Mouse (Mus musculus): Measurements from ENCODE around the gene Actn4. TPM values are rescaled to one million over a fixed set of nuclear protein-coding genes. Genes with fewer than 3 reads are reported as not detected.

Gene Actn4
- polyA plus RNA-seq, 1 experiment from 2014 or later = 216 TPM

DNA sequence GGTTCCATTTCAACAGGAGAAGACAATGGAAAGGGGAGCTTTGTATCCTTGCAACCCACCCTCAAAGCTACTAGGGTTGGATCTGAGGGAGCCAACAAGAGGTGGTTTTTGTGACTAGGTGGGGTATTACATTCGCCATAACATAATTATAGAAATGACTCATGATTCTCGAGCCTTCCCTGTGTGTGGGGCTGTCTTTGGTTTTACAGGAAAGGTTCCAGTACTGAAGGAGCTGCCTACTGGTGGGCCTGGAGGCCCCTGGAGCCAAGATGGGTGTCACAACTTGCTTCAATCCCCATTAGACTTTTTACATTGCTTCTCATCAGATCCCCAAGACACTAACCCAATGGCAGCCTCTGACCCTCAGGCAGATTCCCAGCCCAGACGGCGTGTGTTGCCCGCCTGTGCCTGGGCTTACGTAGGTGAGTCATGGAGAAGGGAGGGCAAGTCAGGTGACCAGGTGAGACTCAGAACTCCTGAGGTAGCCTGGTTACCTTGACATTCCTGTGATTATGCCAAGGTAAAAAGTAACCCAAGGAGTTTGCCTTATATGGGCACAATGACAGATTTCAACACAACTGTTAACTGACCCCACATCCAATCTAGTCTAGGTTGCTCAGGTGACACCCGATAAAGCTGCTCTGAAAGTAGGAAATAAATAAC lies 31.0 kb downstream of the Actn4 start:
- Histone ChIP-seq H3K4me2 (replicated peaks; ENCODE audit: low read depth) (0 out of 2 replicates have a peak overlapping the region, but pooled peaks have one; percentile 8), H3K9me3 (ENCODE audit: control insufficient read depth, low read length) (no peaks in the 10 kb centered on the region), H3K4me3 (ENCODE audit: low read depth, low read length) (no peak overlapping the region), H3K36me3 (ENCODE audit: control insufficient read depth, insufficient read depth, low read length) (peaks cover 2% of the 10 kb centered on the region; the same call in 1 of the 2 replicates), H3K4me1 (replicated peaks; ENCODE audit: control insufficient read depth, insufficient read depth) (peaks cover 20% of the 10 kb centered on the region), H3K27me3 (ENCODE audit: control insufficient read depth, insufficient read depth, low read length) (no peaks in the 10 kb centered on the region), H3K27ac (replicated peaks) (peak overlapping the region; percentile 89), H3K9ac (ENCODE audit: low read length) (0 out of 2 replicates have a peak overlapping the region, but pooled peaks have one; percentile 13)
- DNase-seq (ENCODE audit: low spot score) (peak; percentile 77), ATAC-seq (ENCODE audit: low FRiP score, low TSS enrichment) (peak; percentile 89)
- 33% methylated on average over 7 of the region's 7 CpGs for WGBS
- TF ChIP-seq CTCF (IDR thresholded peaks at IDR 0.05; ENCODE audit: low read depth) = no peak
- no peak for TF ChIP-seq EP300 (optimal IDR thresholded peaks at IDR 0.05)

DNA sequence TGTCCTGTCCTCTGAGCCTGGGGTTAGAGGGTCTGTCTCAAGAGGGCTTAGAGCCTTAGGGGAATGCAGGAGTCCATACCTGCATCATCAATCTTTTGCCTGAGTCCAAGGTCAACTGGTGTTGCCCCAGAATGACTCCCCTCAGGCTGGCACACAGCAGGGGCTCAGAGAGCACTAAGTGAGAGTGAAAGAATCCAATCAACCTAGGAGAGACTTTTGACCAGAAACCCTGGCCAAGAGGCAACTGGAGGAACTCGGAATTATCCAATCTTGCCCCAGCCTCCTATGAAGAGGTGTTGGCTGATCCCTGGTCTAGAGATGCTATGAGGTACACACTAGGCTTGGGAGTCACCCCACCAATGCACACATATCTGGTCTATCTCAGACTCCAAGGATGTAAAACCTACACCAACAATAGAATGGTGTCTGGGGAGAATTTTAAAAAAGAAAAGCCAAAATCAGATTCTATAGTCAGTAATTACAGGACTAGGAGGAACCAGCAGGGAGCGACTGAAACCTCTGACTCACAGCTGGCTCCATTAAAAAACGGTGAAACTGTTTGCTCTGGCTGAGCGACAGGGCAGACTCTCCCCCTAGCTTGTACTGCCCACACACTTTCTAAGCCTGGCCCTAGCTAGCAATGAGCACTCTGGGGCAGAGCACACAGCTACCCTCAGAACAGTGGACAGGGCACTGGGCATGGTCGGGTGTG lies 31.7 kb downstream of the Actn4 start:
- Histone ChIP-seq H3K27me3 (ENCODE audit: control insufficient read depth, insufficient read depth, low read length) (no peaks in the 10 kb centered on the region), H3K4me3 (ENCODE audit: low read depth, low read length) (no peak overlapping the region), H3K4me1 (replicated peaks; ENCODE audit: control insufficient read depth, insufficient read depth) (peaks cover 20% of the 10 kb centered on the region), H3K9me3 (ENCODE audit: control insufficient read depth, low read length) (no peaks in the 10 kb centered on the region), H3K27ac (replicated peaks) (peak overlapping the region; percentile 89), H3K4me2 (replicated peaks; ENCODE audit: low read depth) (no peak overlapping the region), H3K36me3 (ENCODE audit: control insufficient read depth, insufficient read depth, low read length) (peaks cover 2% of the 10 kb centered on the region; the same call in 1 of the 2 replicates), H3K9ac (ENCODE audit: low read length) (0 out of 2 replicates have a peak overlapping the region, but pooled peaks have one; percentile 13)
- peak; percentile 53 for ATAC-seq (ENCODE audit: low FRiP score, low TSS enrichment)
- peak; percentile 56 for TF ChIP-seq CTCF (IDR thresholded peaks at IDR 0.05; ENCODE audit: low read depth)
- no peak for TF ChIP-seq EP300 (optimal IDR thresholded peaks at IDR 0.05)
- WGBS = 24% methylated on average over 5 of the region's 5 CpGs
- peak; percentile 56 for DNase-seq (ENCODE audit: low spot score)

DNA sequence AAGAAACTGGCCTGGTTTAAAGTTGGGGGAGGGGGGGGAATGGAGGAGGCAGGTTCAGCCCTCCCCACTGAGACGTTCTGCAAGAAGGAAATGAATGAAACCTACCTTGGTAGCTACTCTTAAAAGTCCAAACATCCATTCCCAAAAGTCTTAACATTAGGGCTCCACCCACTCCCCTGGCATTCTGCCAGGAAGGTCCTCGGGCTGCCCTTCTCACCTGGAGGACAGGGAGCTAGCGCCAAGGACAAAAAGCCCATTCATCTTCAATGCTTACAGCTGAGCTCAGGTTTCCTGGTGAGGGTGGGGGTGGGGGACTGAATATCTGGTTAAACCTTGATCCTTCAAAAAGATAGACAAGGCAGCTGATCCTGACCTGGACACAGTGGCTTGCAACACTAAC lies 32.8 kb downstream of the Actn4 start:
- Histone ChIP-seq H3K4me1 (replicated peaks; ENCODE audit: control insufficient read depth, insufficient read depth) (peaks cover 28% of the 10 kb centered on the region), H3K36me3 (ENCODE audit: control insufficient read depth, insufficient read depth, low read length) (no peaks in the 10 kb centered on the region), H3K27me3 (ENCODE audit: control insufficient read depth, insufficient read depth, low read length) (no peaks in the 10 kb centered on the region), H3K4me2 (replicated peaks; ENCODE audit: low read depth) (no peak overlapping the region), H3K4me3 (ENCODE audit: low read depth, low read length) (no peak overlapping the region), H3K9me3 (ENCODE audit: control insufficient read depth, low read length) (no peaks in the 10 kb centered on the region), H3K9ac (ENCODE audit: low read length) (no peak overlapping the region), H3K27ac (replicated peaks) (peak overlapping the region; percentile 67)
- peak; percentile 59 for DNase-seq (ENCODE audit: low spot score)
- ATAC-seq (ENCODE audit: low FRiP score, low TSS enrichment) = no peak
- TF ChIP-seq EP300 (optimal IDR thresholded peaks at IDR 0.05) (no peak), CTCF (IDR thresholded peaks at IDR 0.05; ENCODE audit: low read depth) (no peak)
- 21% methylated on average over 3 of the region's 3 CpGs for WGBS

DNA sequence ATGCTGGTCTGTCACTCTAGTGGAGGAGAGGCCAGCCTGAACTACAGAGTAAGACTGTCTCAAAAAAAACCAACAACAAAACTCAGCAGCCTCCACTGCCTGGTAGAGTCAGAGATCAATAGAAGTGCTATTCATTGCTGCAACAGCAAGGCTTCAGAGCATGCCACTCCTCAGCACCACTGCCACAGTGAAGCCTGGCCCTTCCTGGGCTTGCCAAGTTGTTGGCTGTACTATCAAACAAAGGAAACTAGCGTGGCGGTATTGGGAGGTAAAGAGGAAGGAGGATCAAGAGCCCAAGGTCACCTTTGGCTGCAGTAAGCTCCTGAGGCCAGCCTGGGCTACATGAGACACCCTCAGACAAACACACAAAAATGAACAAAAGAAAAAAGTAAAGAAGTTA lies 36.0 kb downstream of the Actn4 start:
- WGBS = 21% methylated on average over 2 of the region's 2 CpGs
- ATAC-seq (ENCODE audit: low FRiP score, low TSS enrichment) (no peak), DNase-seq (ENCODE audit: low spot score) (peak; percentile 53)
- Histone ChIP-seq H3K9ac (ENCODE audit: low read length) (no peak overlapping the region), H3K36me3 (ENCODE audit: control insufficient read depth, insufficient read depth, low read length) (no peaks in the 10 kb centered on the region), H3K27ac (replicated peaks) (peak overlapping the region; percentile 99), H3K4me1 (replicated peaks; ENCODE audit: control insufficient read depth, insufficient read depth) (peaks cover 41% of the 10 kb centered on the region), H3K9me3 (ENCODE audit: control insufficient read depth, low read length) (no peaks in the 10 kb centered on the region), H3K4me2 (replicated peaks; ENCODE audit: low read depth) (no peak overlapping the region), H3K27me3 (ENCODE audit: control insufficient read depth, insufficient read depth, low read length) (no peaks in the 10 kb centered on the region), H3K4me3 (ENCODE audit: low read depth, low read length) (no peak overlapping the region)
- TF ChIP-seq EP300 (optimal IDR thresholded peaks at IDR 0.05) (no peak), CTCF (IDR thresholded peaks at IDR 0.05; ENCODE audit: low read depth) (no peak)

DNA sequence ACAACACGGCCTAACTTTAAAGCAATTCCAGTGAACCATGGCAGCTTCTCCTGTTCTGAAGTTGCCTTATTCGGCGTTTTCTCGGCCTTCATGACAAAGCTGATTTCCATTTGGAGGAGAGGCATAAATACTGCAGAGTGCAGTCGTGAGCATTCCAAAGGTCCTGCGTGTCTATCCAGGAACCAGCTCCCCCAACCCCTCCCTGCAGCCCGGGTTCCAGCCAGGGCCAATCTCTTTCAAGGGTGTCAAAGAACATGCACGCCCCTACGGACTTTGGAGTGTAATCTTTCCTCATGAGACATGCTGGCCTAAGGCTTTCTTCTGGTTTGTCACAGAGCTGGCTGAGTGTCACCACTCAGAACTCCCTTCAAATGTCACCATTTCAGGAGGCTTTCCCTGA lies 36.8 kb downstream of the Actn4 start:
- Histone ChIP-seq H3K4me1 (replicated peaks; ENCODE audit: control insufficient read depth, insufficient read depth) (peaks cover 35% of the 10 kb centered on the region), H3K27me3 (ENCODE audit: control insufficient read depth, insufficient read depth, low read length) (no peaks in the 10 kb centered on the region), H3K9me3 (ENCODE audit: control insufficient read depth, low read length) (no peaks in the 10 kb centered on the region), H3K27ac (replicated peaks) (peak overlapping the region; percentile 99), H3K36me3 (ENCODE audit: control insufficient read depth, insufficient read depth, low read length) (no peaks in the 10 kb centered on the region), H3K4me3 (ENCODE audit: low read depth, low read length) (no peak overlapping the region), H3K4me2 (replicated peaks; ENCODE audit: low read depth) (peak overlapping the region; percentile 37), H3K9ac (ENCODE audit: low read length) (peak overlapping the region; percentile 48)
- peak; percentile 42 for TF ChIP-seq CTCF (IDR thresholded peaks at IDR 0.05; ENCODE audit: low read depth)
- TF ChIP-seq EP300 (optimal IDR thresholded peaks at IDR 0.05) = peak; percentile 76
- DNase-seq (ENCODE audit: low spot score) = peak; percentile 93
- peak; percentile 95 for ATAC-seq (ENCODE audit: low FRiP score, low TSS enrichment)
- 2% methylated on average over 9 of the region's 9 CpGs for WGBS

DNA sequence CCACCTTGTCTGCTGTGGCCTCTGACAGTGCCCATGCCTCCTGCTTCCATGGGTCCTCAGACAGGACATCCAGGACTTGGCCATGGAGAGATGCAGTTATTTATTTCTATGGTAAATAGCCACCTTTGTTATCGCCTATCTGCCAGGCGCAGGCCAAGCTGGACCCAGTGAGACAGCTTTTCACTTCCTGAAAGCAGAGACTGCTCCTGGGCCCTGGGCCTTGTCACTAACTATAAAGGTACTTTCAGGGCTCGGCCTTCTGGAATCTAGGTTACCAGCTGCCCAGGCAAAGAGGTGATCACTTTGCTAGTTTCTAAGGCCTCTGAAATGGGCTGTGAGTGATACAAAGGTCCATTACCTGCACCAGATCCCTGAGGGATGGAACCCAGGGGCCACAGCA lies 37.3 kb downstream of the Actn4 start:
- Histone ChIP-seq H3K27me3 (ENCODE audit: control insufficient read depth, insufficient read depth, low read length) (no peaks in the 10 kb centered on the region), H3K4me1 (replicated peaks; ENCODE audit: control insufficient read depth, insufficient read depth) (peaks cover 36% of the 10 kb centered on the region), H3K4me2 (replicated peaks; ENCODE audit: low read depth) (peak overlapping the region; percentile 37), H3K9ac (ENCODE audit: low read length) (peak overlapping the region; percentile 48), H3K36me3 (ENCODE audit: control insufficient read depth, insufficient read depth, low read length) (no peaks in the 10 kb centered on the region), H3K4me3 (ENCODE audit: low read depth, low read length) (no peak overlapping the region), H3K9me3 (ENCODE audit: control insufficient read depth, low read length) (no peaks in the 10 kb centered on the region), H3K27ac (replicated peaks) (peak overlapping the region; percentile 99)
- ATAC-seq (ENCODE audit: low FRiP score, low TSS enrichment) (0 out of 2 replicates have a peak, but pooled peaks have one; percentile 10), DNase-seq (ENCODE audit: low spot score) (peak; percentile 54)
- WGBS = 43% methylated on average over 3 of the region's 3 CpGs
- TF ChIP-seq CTCF (IDR thresholded peaks at IDR 0.05; ENCODE audit: low read depth) = no peak
- no peak for TF ChIP-seq EP300 (optimal IDR thresholded peaks at IDR 0.05)
